In the genomic region with DNA sequence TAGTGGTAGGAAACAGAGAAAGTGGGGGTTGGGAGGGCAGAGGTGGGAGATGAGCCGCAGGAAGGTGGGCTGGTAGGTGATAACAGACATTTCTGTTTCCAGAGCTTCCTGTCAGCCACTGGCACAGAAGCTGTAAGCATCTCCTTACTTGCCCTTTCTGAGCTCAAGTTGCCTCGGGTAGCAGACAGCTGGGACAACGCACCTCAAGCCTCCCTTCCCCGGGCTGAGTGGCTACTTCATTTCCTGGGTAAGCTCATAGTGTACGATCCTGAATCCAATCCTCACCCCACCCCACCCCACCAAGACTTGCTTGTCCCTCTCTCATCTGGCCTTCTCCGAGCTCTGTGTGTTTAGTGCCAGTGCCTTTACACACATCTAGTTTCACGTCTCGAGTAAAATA, we compare ENCODE assay signal across 12 mouse cellular contexts.
DNase-seq lines count a peak whose midpoint lies in the region; ATAC-seq and TF ChIP-seq lines count a peak whose summit lies in the region.
"Had no signal": no experiment of that assay in that cellular context is flagged by ENCODE, and none has a peak within 500 bp of the region (broad histone marks: within the 10 kb centered on the region; RNA-seq: fewer than 3 reads in every experiment).

No protein-coding gene starts in this region.

- H3K9me3 ChIP-seq in lung, postnatal 0 days (ENCODE audit: low read length) = no peaks in the 10 kb centered on the region
- no peaks in the 10 kb centered on the region for H3K9me3 ChIP-seq in limb, embryonic 10.5 days (replicated peaks)
- H3K9me3 ChIP-seq: forebrain, embryonic 13.5 days had no signal

- no peaks in the 10 kb centered on the region for H3K27me3 ChIP-seq in heart, adult 2 months (ENCODE audit: control insufficient read depth, insufficient read depth, low read length)
- no peaks in the 10 kb centered on the region for H3K27me3 ChIP-seq in lung, postnatal 0 days (replicated peaks; ENCODE audit: insufficient read depth, low read length)
- H3K27me3 ChIP-seq in limb, embryonic 10.5 days (ENCODE audit: low read depth, poor library complexity, severe bottlenecking) = no peaks in the 10 kb centered on the region
- H3K27me3 ChIP-seq: forebrain, embryonic 13.5 days had no signal

- intact Hi-C loops in heart, adult 2 months (cut with DNase I) = no loop called here
- intact Hi-C loops in heart, postnatal 14 days (cut with DNase I) = loop anchor here (2.0 kb wide), 1 partner anchor 21 kb away; no protein-coding TSS in a partner anchor

- peak; percentile 39 for ATAC-seq in lung, postnatal 0 days
- ATAC-seq: forebrain, embryonic 13.5 days; intestine, embryonic 16.5 days had no signal

- TF ChIP-seq POLR2A in heart, adult 2 months (IDR thresholded peaks at IDR 0.05; ENCODE audit: insufficient read depth, low read depth, low read length) = no peak

- H3K27ac ChIP-seq in heart, adult 2 months = peak overlapping the region; percentile 45
- H3K27ac ChIP-seq in lung, postnatal 0 days (ENCODE audit: low read length) = peak overlapping the region; percentile 54
- H3K27ac ChIP-seq in limb, embryonic 10.5 days = 0 out of 2 replicates have a peak overlapping the region, but pooled peaks have one; percentile 14
- H3K27ac ChIP-seq: forebrain, embryonic 13.5 days had no signal

- peaks cover 41% of the 10 kb centered on the region for H3K4me1 ChIP-seq in heart, adult 2 months (ENCODE audit: control insufficient read depth, insufficient read depth, low read length)
- peaks cover 30% of the 10 kb centered on the region for H3K4me1 ChIP-seq in lung, postnatal 0 days (ENCODE audit: insufficient read depth, low read depth, low read length)
- peaks cover 8% of the 10 kb centered on the region; the same call in 1 of the 2 replicates for H3K4me1 ChIP-seq in limb, embryonic 10.5 days

- no peak overlapping the region for H3K4me2 ChIP-seq in lung, postnatal 0 days (replicated peaks; ENCODE audit: low read depth, low read length)
- H3K4me2 ChIP-seq: forebrain, embryonic 13.5 days had no signal

- 26% methylated on average over 8 of the region's 8 CpGs for WGBS in heart, adult 2 months
- 24% methylated on average over 8 of the region's 8 CpGs for WGBS in lung, postnatal 0 days
- WGBS in limb, embryonic 10.5 days = 71% methylated on average over 8 of the region's 8 CpGs

- peaks cover 35% of the 10 kb centered on the region for H3K36me3 ChIP-seq in heart, adult 2 months (ENCODE audit: control insufficient read depth, insufficient read depth, low read length)
- no peaks in the 10 kb centered on the region for H3K36me3 ChIP-seq in lung, postnatal 0 days (ENCODE audit: insufficient read depth, low read length)
- H3K36me3 ChIP-seq in limb, embryonic 10.5 days = no peaks in the 10 kb centered on the region

- no peak overlapping the region for H3K9ac ChIP-seq in heart, adult 2 months (ENCODE audit: low read depth, low read length)
- H3K9ac ChIP-seq in lung, postnatal 0 days (replicated peaks; ENCODE audit: low read depth) = no peak overlapping the region
- H3K9ac ChIP-seq: forebrain, embryonic 13.5 days had no signal

- TF ChIP-seq CTCF in heart, adult 2 months (IDR thresholded peaks at IDR 0.05) = no peak
- no peak for TF ChIP-seq CTCF in lung, postnatal 0 days (IDR thresholded peaks at IDR 0.05)

- TF ChIP-seq EP300 in heart, adult 2 months (IDR thresholded peaks at IDR 0.05; ENCODE audit: insufficient read depth, low read depth, low read length) = no peak
- no peak for TF ChIP-seq EP300 in lung, postnatal 0 days (IDR thresholded peaks at IDR 0.05)

- DNase-seq in heart, adult 2 months = no peak
- DNase-seq in heart, postnatal 14 days = no peak
- DNase-seq in lung, postnatal 0 days (ENCODE audit: low spot score) = no peak
- DNase-seq in lung, postnatal 14 days = no peak
- DNase-seq in limb, embryonic 10.5 days (ENCODE audit: low spot score) = no peak
- DNase-seq in natural killer cell, adult 2 months (ENCODE audit: low spot score in 2 of 2) = peak; percentile 21 to 60
- no peak for DNase-seq in yolk sac, embryonic 10.5 days (ENCODE audit: low spot score)
- DNase-seq: cerebellum, adult 11 months; kidney, postnatal 10 days; lung, adult 2 months had no signal

- no peak overlapping the region for H3K4me3 ChIP-seq in heart, adult 2 months
- no peak overlapping the region for H3K4me3 ChIP-seq in lung, postnatal 0 days (ENCODE audit: low read depth, low read length)
- H3K4me3 ChIP-seq in limb, embryonic 10.5 days = no peak overlapping the region
- H3K4me3 ChIP-seq: forebrain, embryonic 13.5 days had no signal

- H3K79me2 ChIP-seq in heart, adult 2 months (replicated peaks; ENCODE audit: control insufficient read depth, insufficient read depth, low read length) = peaks cover 5% of the 10 kb centered on the region

Comparison
In these comparisons a context has a peak if more than half of its experiments do, and no peak if none do; other contexts are left out.
1. DNase-seq: peak in natural killer cell, adult 2 months (2 of 2); none in heart, adult 2 months (0 of 2), heart, postnatal 14 days (0 of 2), lung, postnatal 0 days (single experiment), lung, postnatal 14 days (single experiment), limb, embryonic 10.5 days (single experiment) and yolk sac, embryonic 10.5 days (single experiment).
2. Peak in every context shown above with its lines, with median percentiles within 50 percentile points of each other: H3K27ac ChIP-seq.